Mouse (Mus musculus): Measurements from ENCODE around the gene Entpd5. TPM values are rescaled to one million over a fixed set of nuclear protein-coding genes. Genes with fewer than 3 reads are reported as not detected.

Gene Entpd5
- polyA plus RNA-seq, 2 experiments from 2014 or later: 19.5 to 36.7 TPM

Other genes with a start within 250 kb of the Entpd5 start
- gene Elmsan1, start 190.1 kb downstream of the Entpd5 start, polyA plus RNA-seq (2017; shearing (Covaris generic)): 1 to 10 TPM; 7.3 to 8.2 TPM
- 10 to 100 TPM; 50.3 to 52.9 TPM for gene Ptgr2, start 123.8 kb downstream of the Entpd5 start, polyA plus RNA-seq (2017; shearing (Covaris generic))
- gene Zfp410, start 92.2 kb downstream of the Entpd5 start, polyA plus RNA-seq (2017; shearing (Covaris generic)): 10 to 100 TPM; 44.8 to 69.0 TPM
- gene Coq6, start 47.4 kb downstream of the Entpd5 start, polyA plus RNA-seq (2017; shearing (Covaris generic)): 10 to 100 TPM; 22.6 to 27.8 TPM
- gene Fam161b, start 47.2 kb downstream of the Entpd5 start, polyA plus RNA-seq (2017; shearing (Covaris generic)): under 1 TPM; 0.50 to 0.58 TPM
- gene Bbof1, start within 50 bp of the Entpd5 start, polyA plus RNA-seq (2017; shearing (Covaris generic)): under 1 TPM; 0.77 to 0.86 TPM
- gene Rnf113a2, start 8.2 kb upstream of the Entpd5 start, polyA plus RNA-seq (2017; shearing (Covaris generic)): 10 to 100 TPM; 31.9 to 40.6 TPM
- 10 to 100 TPM; 13.9 to 15.6 TPM for gene Aldh6a1, start 42.0 kb upstream of the Entpd5 start, polyA plus RNA-seq (2017; shearing (Covaris generic))
- 10 to 100 TPM; 20.9 to 29.3 TPM for gene Lin52, start 42.4 kb upstream of the Entpd5 start, polyA plus RNA-seq (2017; shearing (Covaris generic))
- not detected for gene Vsx2, start 160.7 kb upstream of the Entpd5 start, polyA plus RNA-seq (2017; shearing (Covaris generic))
- 10 to 100 TPM; 11.4 to 25.4 TPM for gene Abcd4, start 208.4 kb upstream of the Entpd5 start, polyA plus RNA-seq (2017; shearing (Covaris generic))
- not detected for gene Vrtn, start 232.0 kb upstream of the Entpd5 start, polyA plus RNA-seq (2017; shearing (Covaris generic))

Measured in CD4-positive, CD25-positive, alpha-beta regulatory T cell, adult 4 months (primary cell).